Mouse (Mus musculus): ENCODE results near the gene Cep295. TPM values are rescaled to one million over a fixed set of nuclear protein-coding genes. Genes with fewer than 3 reads are reported as not detected.

The Cep295 gene
- 6.0 TPM for polyA plus RNA-seq (2015; fragmentation: Illumina TruSeq; extraction: RNeasy Lipid Tissue Mini Kit (QIAGEN cat#74804); ENCODE audit: insufficient read depth, low read depth, low replicate concordance)

GRCm38 (mm10) chr9:15357484-15358275 is at the start of gene Cep295:
Gene Cep295, minus strand, starts transcription at chr9:15357788.

GRCm38 (mm10) chr9:15306398-15307119 is 51.0 kb downstream of the Cep295 start, which contains the start of gene 4931406C07Rik:
Gene 4931406C07Rik, minus strand, starts transcription at chr9:15306448.

GRCm38 (mm10) chr9:15305503-15306397 is 51.8 kb downstream of the Cep295 start, which contains the start of gene Taf1d:
Gene Taf1d, plus strand, starts transcription at chr9:15306214.

GRCm38 (mm10) chr9:15279649-15280490 is 77.7 kb downstream of the Cep295 start, which contains the start of gene Med17:
Gene Med17, minus strand, starts transcription at chr9:15279931.

Other genes with a start within 250 kb of the Cep295 start
- gene Hephl1, start 245.7 kb downstream of the Cep295 start, polyA plus RNA-seq (2015; fragmentation: Illumina TruSeq; extraction: RNeasy Lipid Tissue Mini Kit (QIAGEN cat#74804); ENCODE audit: insufficient read depth, low read depth, low replicate concordance) = not detected
- gene Vstm5, start 118.7 kb downstream of the Cep295 start, polyA plus RNA-seq (2015; fragmentation: Illumina TruSeq; extraction: RNeasy Lipid Tissue Mini Kit (QIAGEN cat#74804); ENCODE audit: insufficient read depth, low read depth, low replicate concordance) = 0.68 TPM
- gene Med17, start 77.9 kb downstream of the Cep295 start, polyA plus RNA-seq (2015; fragmentation: Illumina TruSeq; extraction: RNeasy Lipid Tissue Mini Kit (QIAGEN cat#74804); ENCODE audit: insufficient read depth, low read depth, low replicate concordance) = 7.9 TPM
- 18.4 TPM for gene Taf1d, start 51.6 kb downstream of the Cep295 start, polyA plus RNA-seq (2015; fragmentation: Illumina TruSeq; extraction: RNeasy Lipid Tissue Mini Kit (QIAGEN cat#74804); ENCODE audit: insufficient read depth, low read depth, low replicate concordance)
- gene 4931406C07Rik, start 51.3 kb downstream of the Cep295 start, polyA plus RNA-seq (2015; fragmentation: Illumina TruSeq; extraction: RNeasy Lipid Tissue Mini Kit (QIAGEN cat#74804); ENCODE audit: insufficient read depth, low read depth, low replicate concordance) = 4.8 TPM
- 15.8 TPM for gene Smco4, start 135.6 kb upstream of the Cep295 start, polyA plus RNA-seq (2015; fragmentation: Illumina TruSeq; extraction: RNeasy Lipid Tissue Mini Kit (QIAGEN cat#74804); ENCODE audit: insufficient read depth, low read depth, low replicate concordance)

Measured in pancreas, adult 10 weeks (tissue).